Mouse (Mus musculus) testis, adult 2 months (tissue): ENCODE measurements around the gene Gm42878.
"Not testable (repeated sequence)": the region's sequence is repeated elsewhere in the genome, so short reads cannot be mapped to it uniquely, and the experiment has no call there.

Experiments
- CTCF ChIP-seq: fragments of 200-500 bp; IDR thresholded peaks from 2 replicates; pipeline ENCODE4 v1.5.1; 2012; ENCODE audit warnings: low read depth, mild to moderate bottlenecking, inconsistent platforms, low read length, moderate library complexity; ENCODE audit not compliant: control insufficient read depth, insufficient read depth, insufficient replicate concordance
- POLR2A ChIP-seq: fragments of 200-500 bp; IDR thresholded peaks from 2 replicates; pipeline ENCODE4 v1.6.1; 2012; ENCODE audit warnings: low read depth, mild to moderate bottlenecking, inconsistent platforms, low read length, moderate library complexity; ENCODE audit not compliant: control insufficient read depth

DNA sequence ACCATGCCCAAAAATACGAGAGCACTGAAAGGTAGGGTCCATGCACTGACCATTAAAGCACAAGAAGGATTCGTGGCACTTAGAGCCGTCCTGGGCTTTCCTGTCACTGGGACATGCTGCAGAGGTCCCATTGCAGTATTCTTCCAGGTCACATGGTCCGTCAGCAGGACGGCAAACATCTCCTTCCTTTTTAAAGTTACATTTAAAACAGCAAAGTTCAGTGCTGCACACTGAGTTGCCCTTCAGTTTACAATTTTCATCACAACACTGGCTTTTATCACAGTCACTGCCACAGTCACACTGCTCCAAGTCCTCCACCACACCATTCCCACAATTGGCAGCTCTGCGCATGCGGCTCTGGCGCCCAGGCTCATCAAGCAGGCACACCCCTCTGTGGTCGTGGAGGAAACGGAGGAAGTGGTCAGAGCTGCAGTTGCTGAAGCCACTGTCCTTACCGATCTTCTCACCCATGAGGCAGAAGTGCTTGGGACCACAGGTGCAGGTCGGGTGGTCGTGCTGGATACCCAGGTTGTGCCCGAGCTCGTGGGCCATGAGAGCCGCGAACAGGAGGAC, 43.8 kb downstream of the Gm42878 start:
- not testable (repeated sequence) for TF ChIP-seq CTCF, POLR2A
